Mouse (Mus musculus) induced T-regulatory cell, adult 2 months (primary cell): ENCODE results near the gene Top2a.
A peak's percentile ranks its signal among the peaks of the same experiment; 100 is the strongest.

Source experiments
- DNase-seq: peaks from one replicate; pipeline ENCODE4 v3.0.0-alpha.2; 2012; ENCODE audit warnings: low read depth

The Top2a gene

GRCm38 (mm10) chr11:98949958-98950460 is 74.0 kb downstream of the Top2a start:
- peak; percentile 65 for DNase-seq

GRCm38 (mm10) chr11:98949242-98949957 is 74.6 kb downstream of the Top2a start:
- peak; percentile 47 for DNase-seq

- DNase-seq, result peak; percentile 82
Observed at GRCm38 (mm10) chr11:98947969-98948569, 75.9 kb downstream of the Top2a start.

GRCm38 (mm10) chr11:98945605-98945977 is 78.4 kb downstream of the Top2a start:
- no peak for DNase-seq

GRCm38 (mm10) chr11:98944897-98945604 is 78.9 kb downstream of the Top2a start:
- DNase-seq, result peak; percentile 88

- peak; percentile 91 for DNase-seq
Observed at GRCm38 (mm10) chr11:98943741-98944461, 80.1 kb downstream of the Top2a start.
